Comparison of ENCODE assay signal across 7 mouse cellular contexts in the genomic region with DNA sequence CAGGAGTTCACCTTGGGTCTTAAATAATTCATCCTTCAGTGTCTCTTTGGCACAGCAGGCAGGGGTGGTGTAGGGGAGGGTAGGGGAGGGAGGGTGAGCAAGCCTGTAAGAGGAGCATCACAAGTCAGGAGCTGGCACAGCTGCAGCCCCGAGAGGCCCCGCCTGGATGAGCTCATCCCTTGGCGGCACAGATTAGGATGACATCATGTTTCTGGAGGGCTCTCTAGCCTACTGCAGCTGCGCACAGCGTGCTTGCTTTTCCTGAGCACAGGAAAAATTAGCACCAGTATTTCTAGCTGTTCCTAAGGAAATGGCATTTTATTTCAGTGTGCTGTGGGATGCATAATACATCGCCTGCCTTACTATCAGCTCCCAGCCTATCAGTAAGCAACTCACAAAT.
DNase-seq lines count a peak whose midpoint lies in the region; ATAC-seq lines count a peak whose summit lies in the region.

No protein-coding gene starts in this region.

- H3K27me3 ChIP-seq in intestine, embryonic 15.5 days (replicated peaks) = no peaks in the 10 kb centered on the region

- H3K4me1 ChIP-seq in intestine, embryonic 15.5 days (replicated peaks) = peaks cover 11% of the 10 kb centered on the region

- H3K36me3 ChIP-seq in intestine, embryonic 15.5 days = no peaks in the 10 kb centered on the region

- peak overlapping the region; percentile 2; the same call in 1 of the 2 replicates for H3K27ac ChIP-seq in intestine, embryonic 15.5 days

- no peaks in the 10 kb centered on the region for H3K9me3 ChIP-seq in intestine, embryonic 15.5 days

- 8% methylated on average over 6 of the region's 6 CpGs for WGBS in intestine, embryonic 15.5 days

- no peak overlapping the region for H3K4me2 ChIP-seq in intestine, embryonic 15.5 days (replicated peaks)

- no peak overlapping the region for H3K9ac ChIP-seq in intestine, embryonic 15.5 days

- ATAC-seq in intestine, embryonic 15.5 days = peak; percentile 97
- peak; percentile 72 for ATAC-seq in megakaryocyte progenitor cell, adult 5-6 weeks (replicated peaks; ENCODE audit: poor library complexity)

- DNase-seq in adrenal gland, postnatal 4 days (ENCODE audit: low spot score in 2 of 2) = peak; percentile 58 to 73
- DNase-seq in embryo, embryonic 11.5 days (ENCODE audit: low read depth, low spot score) = peak; percentile 55
- DNase-seq in gastrocnemius, postnatal 4 days (ENCODE audit: low spot score in 2 of 2) = peak; percentile 79 to 89
- peak; percentile 93 to 95 for DNase-seq in left cerebral cortex, adult 9 months (ENCODE audit: low spot score in 2 of 2)
- peak; percentile 80 for DNase-seq in right cerebral cortex, postnatal 4 days

- no peak overlapping the region for H3K4me3 ChIP-seq in intestine, embryonic 15.5 days (replicated peaks)
